Mouse (Mus musculus) granulocyte monocyte progenitor cell, adult 5-6 weeks (primary cell): ENCODE measurements at regions not wholly inside any gene's neighbourhood (a gene's known extent, or its start where the extent isn't known, plus 50 kb on each side); places are given as distances from the start of the nearest gene placed in this dataset.
A peak's percentile ranks its signal among the peaks of the same experiment; 100 is the strongest.

Source experiments
- ATAC-seq: replicated peaks from 2 replicates; pipeline ENCODE4 v1.8.0; 2016; ENCODE audit warnings: mild to moderate bottlenecking, moderate TSS enrichment, inconsistent platforms; ENCODE audit not compliant: poor library complexity, severe bottlenecking

DNA sequence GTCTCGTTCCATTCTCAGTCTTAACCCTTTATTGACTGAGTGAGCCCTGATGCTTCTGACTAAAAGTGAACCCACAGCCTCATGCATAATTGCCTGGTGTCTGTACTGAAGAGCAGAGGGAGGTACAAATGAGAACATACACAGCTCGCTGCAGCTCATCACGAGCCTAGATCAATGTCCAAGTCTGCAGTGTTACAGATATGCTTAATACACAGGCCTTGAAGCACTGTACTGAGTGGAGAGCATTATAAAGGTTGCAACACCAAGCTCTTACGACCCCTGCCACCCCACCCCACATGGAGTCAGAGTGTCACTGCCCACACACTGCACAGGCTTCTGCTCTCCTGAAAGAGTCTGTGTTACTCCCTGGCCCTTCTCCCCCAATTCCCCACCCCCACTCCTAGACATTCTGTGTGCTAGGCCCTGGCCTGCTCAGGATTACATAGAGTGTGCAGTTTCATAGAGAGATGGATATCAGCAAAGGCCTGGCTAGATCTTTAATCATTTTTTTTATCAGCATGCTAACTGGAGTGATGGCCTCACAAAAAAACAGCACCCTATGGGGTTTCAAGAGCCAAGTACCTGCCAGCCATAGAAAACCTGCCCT is 108.5 kb upstream of the Gm12830 start:
- ATAC-seq, result no peak

- ATAC-seq, result no peak
Observed at GRCm38 (mm10) chr4:114716703-114717102, 104.8 kb upstream of the Gm12830 start.

DNA sequence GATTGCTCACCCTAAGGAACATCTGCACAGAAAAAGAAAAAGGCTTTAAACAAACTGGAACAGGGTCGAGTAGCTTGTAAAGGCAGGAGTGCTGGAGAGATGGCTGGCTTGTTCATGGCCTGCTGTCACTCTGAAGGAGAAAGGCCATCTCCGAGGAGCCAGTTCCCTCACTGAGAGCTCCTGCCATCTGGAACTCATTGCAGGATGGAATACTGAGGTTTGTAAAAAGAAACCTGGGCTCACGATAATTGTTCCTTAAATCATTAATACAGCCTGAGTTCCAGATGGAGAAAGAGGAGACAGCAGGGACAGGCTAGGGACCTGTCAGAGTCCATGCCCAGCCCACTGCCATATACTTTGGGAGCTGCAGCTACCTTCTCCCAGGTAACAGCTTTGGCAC is 100.8 kb upstream of the Gm12830 start:
- no peak for ATAC-seq

DNA sequence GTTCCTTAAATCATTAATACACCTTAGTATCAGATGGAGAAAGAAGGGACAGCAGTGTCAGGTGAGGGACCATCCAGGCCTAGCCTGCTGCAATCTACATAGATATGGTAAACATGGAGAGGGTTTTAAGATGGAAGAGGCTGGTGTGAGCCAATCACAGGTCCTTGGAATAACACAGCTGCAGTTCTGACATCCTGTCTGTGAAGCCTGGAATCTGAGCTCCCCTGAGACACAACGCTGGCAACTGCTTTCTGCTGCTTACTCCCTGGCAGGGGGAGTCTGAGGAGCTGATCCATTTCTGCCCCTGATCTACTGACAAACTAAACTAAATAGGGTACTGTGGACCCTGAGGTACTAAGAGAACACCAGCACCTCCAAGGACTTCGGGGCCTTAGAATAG is 100.1 kb upstream of the Gm12830 start:
- no peak for ATAC-seq

GRCm38 (mm10) chr4:114728235-114729000 is 93.1 kb upstream of the Gm12830 start:
- no peak for ATAC-seq

DNA sequence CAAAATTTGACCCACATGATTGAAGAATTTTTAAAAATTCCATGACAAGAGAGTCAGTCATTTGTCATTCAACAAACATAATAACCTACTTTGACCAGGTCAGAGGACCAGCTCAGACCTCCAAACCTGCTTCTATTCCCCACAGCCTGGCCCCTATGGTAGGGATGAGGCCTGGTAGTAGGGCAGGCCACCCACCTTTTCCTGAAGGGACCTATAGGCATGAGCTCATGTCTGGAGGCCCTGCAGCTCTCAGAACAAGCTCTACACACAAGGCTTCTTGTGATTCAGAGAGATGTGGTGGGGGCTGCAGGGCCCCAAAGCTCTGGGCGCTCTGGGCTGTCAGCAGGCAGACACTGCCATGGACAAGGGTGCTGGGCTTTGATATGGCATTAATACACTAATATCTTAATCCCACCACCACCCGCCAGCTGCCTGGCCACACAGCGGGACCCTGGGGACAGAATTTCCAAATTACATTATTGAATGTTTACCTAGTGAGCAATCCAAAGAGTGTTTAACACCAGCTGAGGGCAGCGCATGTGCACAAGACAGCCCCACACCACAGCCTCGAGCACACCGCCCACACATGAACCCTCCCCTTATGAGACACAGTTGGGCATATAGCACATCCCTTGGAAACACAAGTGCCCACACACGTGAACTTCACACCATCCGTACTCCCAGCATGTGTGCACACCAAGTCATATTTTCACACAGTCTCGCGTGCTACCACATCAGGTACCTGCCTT is 88.1 kb upstream of the Gm12830 start:
- no peak for ATAC-seq

DNA sequence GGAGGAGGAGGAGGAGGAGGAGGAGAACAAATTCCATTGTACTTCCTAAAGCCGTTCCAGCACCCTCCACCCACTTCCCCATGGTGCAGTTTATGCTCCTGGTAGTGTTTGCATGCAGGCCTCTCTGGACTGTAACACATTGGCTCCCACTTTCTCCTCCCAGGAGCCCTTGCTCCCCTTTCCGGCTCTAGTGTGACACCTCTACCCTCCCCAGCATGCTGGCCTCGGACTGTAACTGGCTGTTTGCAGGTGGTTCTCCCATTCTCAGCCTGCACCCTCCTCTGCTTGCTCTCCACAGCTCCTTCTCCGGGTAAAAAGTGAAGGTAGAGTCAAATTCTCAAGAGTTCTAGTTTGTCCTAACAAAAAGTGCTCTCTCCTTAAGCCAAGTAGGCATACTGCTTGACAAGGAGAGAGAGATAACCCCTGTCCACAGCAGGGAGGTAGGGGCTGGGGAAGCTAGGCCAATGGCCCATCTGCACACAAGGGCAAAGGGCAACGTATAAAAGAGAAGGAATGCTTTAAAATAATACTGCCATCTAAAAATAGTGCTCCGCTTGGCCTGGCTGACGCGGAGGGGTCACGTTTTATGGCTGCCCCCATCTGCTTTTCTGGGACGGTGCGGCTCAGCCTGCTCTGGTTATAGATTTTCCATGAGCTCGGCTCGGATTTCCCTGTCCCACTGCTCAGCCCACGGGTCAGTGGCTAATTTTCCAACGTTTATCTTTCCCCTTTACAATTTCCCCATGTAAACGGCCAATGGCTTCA is 82.4 kb upstream of the Gm12830 start:
- no peak for ATAC-seq

DNA sequence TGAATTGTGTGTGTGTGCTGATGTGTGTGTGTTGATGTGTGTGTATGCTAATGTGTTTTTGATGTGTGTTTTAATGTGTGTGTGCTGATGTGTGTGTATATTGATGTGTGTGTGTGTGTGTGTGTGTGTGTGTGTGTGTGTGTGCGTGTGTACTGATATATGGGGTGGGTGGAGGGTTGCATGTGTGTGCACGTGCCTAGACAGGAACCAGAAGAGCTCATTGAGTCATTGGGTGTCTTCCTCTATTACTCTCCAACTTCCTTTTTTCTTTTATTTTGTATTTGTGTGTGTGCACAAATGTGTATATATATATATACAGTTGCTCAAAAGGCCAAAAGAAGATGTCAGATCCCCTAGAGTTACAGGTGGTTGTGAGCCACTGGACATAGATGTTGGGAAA is 73.4 kb upstream of the Gm12830 start:
- ATAC-seq, result peak; percentile 69

GRCm38 (mm10) chr4:114759837-114760236 is 61.7 kb upstream of the Gm12830 start:
- ATAC-seq, result no peak

GRCm38 (mm10) chr4:114766643-114767393 is 54.7 kb upstream of the Gm12830 start:
- ATAC-seq, result no peak
